Mouse (Mus musculus) CD4-positive helper T cell, adult 2 months (primary cell): ENCODE data around the gene Acot7.

Experiments used
- DNase-seq: peaks from one replicate; pipeline ENCODE4 v3.0.0-alpha.2; 2012; ENCODE audit warnings: low read depth, missing footprints, low spot score

The Acot7 gene

GRCm38 (mm10) chr4:152272006-152272405 is 94.1 kb downstream of the Acot7 start:
- no peak for DNase-seq

- no peak for DNase-seq
Observed at GRCm38 (mm10) chr4:152272449-152273049, 94.6 kb downstream of the Acot7 start.

- no peak for DNase-seq
Observed at GRCm38 (mm10) chr4:152273191-152273590, 95.3 kb downstream of the Acot7 start.

GRCm38 (mm10) chr4:152273621-152274236 is 95.8 kb downstream of the Acot7 start, which contains the start of gene Gpr153:
Gene Gpr153 (plus strand): TSS chr4:152274232.
- DNase-seq = peak; percentile 36

DNA sequence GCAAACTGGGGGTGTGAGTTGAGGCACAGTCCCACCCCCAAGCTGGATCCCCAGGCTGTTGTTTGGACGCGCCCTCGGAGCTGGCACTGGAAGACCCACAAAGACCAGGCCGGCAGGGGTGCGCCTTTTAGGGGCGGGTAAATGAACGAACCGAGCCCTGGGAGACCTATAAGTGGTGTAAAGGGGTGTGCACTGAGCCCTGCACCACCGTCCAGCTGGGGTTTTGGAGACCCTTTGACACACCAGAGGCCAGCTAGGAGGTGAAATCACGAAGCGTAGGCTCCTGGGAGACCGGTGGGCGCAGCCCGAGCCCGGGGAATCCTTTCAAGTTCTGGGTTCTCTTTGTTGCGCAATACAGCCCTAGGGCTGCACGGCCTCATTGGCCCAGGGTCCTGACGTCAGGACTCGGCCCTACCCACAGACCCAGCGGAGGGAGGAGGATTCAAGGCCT is 96.8 kb downstream of the Acot7 start:
- no peak for DNase-seq

- no peak for DNase-seq
Observed at GRCm38 (mm10) chr4:152276389-152277347, 98.7 kb downstream of the Acot7 start.

DNA sequence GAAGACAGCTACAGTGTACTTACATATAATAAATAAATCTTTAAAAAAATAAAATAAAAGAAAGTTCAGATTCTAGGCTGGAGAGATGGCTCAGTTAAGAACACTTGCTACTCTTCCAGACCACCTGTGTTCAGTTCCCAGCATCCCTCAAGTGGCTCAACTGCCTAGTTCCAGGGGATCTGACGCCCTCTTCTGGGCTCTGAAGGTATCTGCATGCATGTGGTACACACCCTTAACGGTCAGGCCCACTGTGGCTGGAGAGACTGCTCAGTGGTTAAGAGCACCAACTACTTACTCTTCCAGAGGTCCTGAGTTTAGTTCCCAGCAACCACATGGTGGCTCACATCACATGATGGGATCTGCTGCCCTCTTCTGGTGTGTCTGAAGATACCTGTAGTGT is 100.0 kb downstream of the Acot7 start:
- DNase-seq = no peak

DNA sequence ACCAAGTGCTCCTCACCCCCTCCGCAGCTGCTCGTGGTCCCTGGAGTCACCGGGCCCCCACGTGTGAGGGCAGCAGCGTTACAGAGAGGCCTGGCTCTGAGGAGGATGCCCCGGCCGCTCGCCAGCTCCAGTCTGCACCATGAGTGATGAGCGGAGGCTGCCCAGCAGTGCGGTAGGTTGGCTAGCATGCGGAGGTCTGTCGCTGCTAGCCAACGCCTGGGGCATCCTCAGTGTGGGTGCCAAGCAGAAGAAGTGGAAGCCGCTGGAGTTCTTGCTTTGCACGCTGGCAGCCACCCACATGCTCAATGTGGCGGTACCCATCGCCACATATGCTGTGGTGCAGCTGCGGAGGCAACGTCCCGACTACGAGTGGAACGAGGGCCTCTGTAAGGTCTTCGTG is 101.1 kb downstream of the Acot7 start:
- DNase-seq = no peak

DNA sequence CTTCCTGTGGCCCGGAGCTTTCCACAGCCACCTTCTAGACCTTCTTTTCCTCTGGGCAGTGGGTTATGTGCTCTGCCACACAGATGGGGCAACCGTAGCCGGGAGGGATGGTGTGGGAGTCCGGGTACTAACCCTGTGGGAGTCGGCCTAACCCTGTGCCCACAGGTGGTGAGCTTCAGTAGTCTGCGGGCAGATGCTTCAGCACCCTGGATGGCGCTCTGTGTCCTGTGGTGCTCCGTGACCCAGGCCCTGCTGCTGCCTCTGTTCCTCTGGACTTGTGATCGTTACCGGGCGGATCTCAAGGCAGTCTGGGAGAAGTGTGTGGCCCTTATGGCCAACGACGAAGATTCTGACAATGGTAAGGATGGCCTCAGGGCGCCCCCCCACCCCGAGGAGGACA is 103.7 kb downstream of the Acot7 start:
- DNase-seq = no peak

DNA sequence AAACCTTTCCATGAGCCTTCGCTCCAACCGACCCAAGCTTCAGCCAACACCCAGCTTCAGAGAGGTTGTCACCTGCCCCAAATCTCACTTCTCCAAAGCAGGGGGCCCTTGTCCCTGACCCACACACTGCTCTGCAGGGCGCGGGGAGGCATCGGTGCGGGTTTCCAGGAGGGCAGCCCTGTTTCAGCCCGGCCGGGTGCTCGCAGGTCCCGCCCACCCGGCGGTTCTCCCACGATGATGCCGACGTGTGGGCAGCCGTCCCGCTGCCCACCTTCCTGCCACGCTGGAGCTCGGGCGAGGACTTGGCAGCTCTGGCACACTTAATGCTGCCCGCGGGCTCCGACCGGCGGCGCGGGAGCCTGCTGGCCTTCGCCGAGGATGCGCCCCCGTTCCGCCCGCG is 104.8 kb downstream of the Acot7 start:
- DNase-seq = no peak

GRCm38 (mm10) chr4:152283186-152283950 is 105.4 kb downstream of the Acot7 start:
- DNase-seq = peak; percentile 89

- DNase-seq = peak; percentile 54
Observed at GRCm38 (mm10) chr4:152285505-152285904, 107.6 kb downstream of the Acot7 start.

DNA sequence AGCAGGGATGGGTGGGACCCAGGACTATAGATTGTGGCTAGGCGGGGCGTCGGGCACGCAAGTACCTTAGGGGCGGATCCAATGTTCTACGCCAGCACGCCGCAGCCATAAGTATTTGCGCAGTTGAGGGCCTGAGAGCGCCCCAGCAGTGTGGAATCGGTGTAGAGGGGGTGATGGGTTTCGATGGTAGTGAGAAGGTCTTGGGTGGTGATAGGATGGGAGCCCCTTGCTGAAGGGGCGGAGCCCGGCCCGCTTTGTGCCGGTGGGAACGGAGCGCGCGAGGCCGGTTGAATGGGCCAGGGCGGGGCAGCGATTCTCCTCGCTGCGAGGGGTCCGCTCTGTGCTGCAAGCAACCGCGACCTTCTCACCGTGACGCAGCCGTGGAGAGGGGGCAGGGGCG is 108.2 kb downstream of the Acot7 start:
- DNase-seq = no peak

- peak; percentile 55 for DNase-seq
Observed at GRCm38 (mm10) chr4:152286887-152287286, 109.0 kb downstream of the Acot7 start.

GRCm38 (mm10) chr4:152287317-152288120 is 109.6 kb downstream of the Acot7 start:
- DNase-seq = no peak

DNA sequence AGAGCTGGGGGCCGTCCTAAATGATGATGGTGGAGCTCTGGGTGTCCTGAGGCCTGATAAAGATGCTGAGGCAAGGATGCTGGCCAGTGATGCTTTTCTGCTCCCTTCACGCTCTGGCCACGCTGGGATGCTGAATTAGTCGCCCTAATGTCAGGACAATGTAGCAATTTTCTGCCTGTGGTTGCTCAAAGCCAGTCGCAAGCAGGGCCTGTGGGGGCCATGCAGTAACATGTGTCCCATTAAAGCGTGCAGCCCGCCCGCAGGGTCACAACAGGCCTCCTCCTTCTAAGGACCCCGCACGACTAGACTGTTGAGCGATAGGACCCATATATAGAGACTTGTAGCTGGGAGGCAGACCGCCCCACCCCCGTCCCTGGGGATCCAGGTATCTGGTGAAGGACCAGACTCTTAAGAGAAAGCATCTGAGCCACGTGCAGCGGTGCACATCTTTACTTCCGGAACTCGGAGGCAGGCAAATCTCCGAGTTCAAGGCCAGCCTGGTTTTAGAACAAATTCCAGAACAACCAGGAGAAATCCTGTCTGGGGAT is 110.5 kb downstream of the Acot7 start:
- DNase-seq = no peak

GRCm38 (mm10) chr4:152290385-152290784 is 112.5 kb downstream of the Acot7 start:
- DNase-seq = no peak

GRCm38 (mm10) chr4:152290991-152291390 is 113.1 kb downstream of the Acot7 start:
- DNase-seq = no peak

DNA sequence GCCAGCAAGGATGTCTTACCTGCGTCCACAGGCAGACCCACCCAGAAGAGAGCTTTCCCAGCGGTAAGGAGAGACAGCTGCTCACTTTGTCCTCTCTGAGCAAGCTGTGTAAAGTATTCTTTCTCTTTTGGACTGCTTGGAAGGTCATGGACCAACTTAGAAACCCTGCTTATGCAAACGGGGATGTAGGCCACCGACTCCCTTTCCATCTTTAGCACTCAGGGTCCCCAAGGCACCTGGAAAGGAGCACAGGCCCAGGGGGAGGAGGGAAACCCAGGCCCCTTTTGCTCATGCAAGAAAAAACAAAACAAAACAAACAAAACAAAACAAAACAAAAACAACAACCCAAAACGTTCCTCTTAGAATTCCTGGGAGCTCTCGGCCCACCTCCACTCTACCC is 113.6 kb downstream of the Acot7 start, which contains the start of gene Hes3:
Gene Hes3 (minus strand): TSS at position 101 of the 400 bp plus-strand sequence.
- DNase-seq = no peak

DNA sequence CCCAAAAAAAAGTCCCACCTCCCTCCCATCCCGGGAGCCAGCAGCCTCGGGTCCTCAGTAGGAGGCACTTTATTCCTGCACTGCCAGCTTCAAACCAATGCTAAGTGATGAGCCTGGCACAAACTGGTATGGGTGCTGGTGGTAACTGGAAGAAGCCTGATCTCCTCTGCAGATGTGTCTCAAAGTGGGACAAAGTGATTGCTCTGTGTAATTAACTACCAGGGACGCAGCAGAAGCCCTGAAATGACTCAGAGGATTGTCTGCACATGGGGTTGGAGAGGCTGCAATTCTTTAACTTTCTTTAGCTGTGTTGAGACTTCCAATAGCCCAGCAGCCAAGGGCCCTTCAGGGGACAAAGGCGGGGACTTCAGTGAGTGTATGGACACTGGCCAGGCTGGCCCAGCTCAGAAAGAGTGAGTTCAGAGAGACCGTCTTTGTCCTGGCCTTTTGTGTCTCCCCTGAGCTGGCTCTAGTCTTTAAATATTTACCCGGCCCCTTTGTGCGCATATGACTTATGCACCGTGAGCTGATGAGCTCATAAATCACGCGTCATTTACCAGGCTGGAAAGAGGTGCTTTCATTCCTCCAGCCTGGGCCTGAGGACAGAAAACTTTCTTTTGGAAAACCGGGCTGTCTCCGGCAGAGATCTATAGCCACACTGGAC is 114.3 kb downstream of the Acot7 start:
- DNase-seq = no peak
